Mouse (Mus musculus) c-Kit-positive CD71-positive TER-119-positive erythroid progenitor cells, embryonic 14.5 days (primary cell): ENCODE measurements around the gene Zfp472.

ENCODE experiments used
- DNase-seq: peaks from one replicate; pipeline ENCODE4 v3.0.0-alpha.2; 2013; ENCODE audit warnings: low spot score

The Zfp472 gene

DNA sequence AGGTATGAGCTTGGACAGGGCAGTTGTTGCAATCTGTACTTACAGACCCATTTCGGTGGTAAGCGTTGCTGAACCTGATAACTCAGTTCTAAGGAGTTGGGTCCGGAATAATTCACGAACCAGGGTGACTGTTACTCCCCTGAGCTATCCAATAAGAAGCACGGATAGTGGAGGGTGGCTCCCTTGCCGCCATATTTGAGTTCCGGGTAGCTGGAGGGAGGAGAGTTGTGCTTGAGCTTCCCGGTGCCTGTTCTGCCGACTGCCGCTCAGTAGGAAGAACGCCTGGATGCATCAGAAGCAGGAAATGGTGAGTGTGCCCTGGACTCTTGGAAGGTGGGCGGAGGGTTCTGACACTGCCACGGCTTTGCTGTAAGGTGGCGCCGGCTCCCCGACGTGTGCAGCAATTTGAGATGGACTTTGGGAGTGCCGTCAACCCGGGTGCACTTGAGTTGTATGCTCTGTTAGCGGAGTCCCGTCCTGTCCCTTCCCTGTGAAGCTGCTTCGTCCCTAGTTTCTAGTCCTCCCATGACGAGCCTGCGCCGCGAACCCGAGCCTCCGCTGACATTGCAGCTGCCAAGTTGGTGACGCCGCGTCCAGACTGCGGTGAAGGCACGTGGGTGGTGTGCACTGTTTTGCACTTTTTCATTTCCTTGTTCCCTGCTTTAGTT, at the start of gene Zfp472:
Gene Zfp472, plus strand, starts transcription at position 192 of the 668 bp plus-strand sequence.
- peak; percentile 94 for DNase-seq

- no peak for DNase-seq
Observed at GRCm38 (mm10) chr17:32916075-32916474, 49.5 kb upstream of the Zfp472 start.

DNA sequence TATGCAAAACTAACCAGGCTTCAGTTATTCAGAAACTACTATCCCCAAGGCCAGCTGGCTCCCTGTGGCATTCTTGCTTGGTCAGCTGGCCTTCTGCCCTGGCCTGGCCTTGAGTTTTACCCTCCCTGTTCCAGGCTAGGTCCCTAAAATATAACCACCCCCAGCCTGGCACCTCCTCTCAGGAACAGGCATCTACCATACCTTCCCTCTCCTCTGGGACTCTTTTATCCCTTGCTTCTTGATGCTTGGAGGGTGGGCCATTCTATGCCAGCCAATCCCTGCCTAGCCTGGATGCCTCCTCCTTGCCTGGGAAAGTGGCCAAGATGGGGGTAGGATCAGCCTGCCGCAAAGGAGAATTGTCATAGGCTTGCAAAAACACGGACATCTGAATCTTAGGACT, 48.5 kb upstream of the Zfp472 start, which contains the start of gene Cyp4f14:
Gene Cyp4f14, minus strand, starts transcription at position 212 of the 400 bp plus-strand sequence.
- DNase-seq = no peak

DNA sequence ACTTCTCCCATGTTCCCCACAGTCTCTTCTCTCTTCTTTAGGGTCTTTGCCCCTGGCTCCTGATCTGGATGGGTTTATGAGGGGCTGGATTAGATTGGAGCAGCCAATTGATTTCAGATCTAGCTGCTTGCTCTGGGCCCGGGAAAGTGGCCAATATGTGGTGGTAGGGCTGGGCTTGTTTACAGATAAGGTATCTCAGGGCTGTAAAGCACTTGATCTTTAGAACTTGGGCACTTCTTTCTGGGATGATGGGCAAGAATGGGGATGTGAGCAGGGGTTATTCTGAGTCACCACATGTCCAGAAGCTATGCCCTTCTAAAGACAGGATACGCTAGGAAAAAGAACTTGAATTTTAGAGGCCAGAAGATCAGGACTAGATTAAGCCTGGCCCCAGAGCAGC, 46.5 kb upstream of the Zfp472 start:
- DNase-seq = no peak

- no peak for DNase-seq
Observed at GRCm38 (mm10) chr17:32923681-32924080, 41.9 kb upstream of the Zfp472 start.

DNA sequence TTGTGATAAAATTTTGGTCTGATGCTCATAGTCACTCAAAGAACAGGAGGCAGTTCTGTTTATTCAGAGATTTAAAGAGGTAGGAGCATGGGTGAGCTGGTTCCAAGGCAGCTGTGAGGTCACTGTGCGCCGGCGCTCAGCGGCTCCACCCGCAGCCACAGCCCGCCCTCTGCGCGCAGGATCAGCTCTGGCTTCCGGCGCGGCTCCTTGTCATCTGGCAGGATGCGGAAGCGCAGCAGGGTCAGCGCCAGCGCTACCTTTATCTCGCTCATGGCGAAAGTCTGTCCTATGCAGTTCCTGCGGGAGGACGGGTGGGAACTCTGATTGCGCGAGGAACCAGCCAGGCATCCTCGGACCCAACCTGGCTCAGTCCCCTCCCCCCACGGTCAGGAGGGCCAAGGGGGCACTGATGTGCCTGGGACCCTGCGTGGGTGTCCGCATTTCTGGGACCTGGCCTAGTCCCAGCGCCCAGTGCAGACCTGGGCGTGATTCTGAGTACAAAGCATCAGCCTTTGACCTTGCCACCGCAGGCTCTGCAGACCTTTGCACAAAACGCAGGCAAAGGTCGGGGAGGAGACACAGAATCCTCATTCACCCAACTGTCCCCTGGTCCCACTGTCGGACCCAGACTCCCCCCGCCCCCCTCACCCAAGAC, 40.8 kb upstream of the Zfp472 start:
- peak; percentile 21 for DNase-seq

GRCm38 (mm10) chr17:32927803-32928202, 37.8 kb upstream of the Zfp472 start:
- no peak for DNase-seq

- no peak for DNase-seq
Observed at GRCm38 (mm10) chr17:32939831-32940230, 25.8 kb upstream of the Zfp472 start.

GRCm38 (mm10) chr17:32943661-32944060, 22.0 kb upstream of the Zfp472 start:
- no peak for DNase-seq

DNA sequence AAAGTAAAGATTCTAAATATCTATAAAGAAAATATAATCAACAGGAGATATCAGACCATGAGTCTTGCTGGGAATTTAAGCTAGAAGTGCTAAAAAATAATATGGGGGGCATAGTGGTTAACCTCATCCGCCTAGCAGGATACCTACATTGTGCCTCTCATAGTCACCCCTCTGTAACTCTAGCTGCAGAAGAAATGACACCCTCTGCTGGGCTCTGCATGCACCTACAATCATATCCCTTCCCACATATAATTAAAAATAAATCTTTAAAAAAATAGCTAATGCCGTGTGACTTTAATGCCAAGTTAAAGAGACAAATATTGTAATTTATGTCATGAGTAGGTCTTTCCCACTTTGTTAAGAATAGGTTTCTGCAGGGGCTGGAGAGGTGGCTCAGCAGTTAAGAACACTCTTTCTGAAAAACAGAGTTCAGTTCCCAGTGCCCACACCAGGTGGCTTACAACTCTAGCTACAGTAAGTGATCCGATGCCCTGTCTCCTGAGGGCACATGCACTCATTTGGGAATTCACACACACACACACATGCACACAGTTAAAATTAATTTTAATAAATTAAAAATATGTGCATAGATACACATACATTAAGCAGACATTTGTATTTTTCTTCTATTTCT, 21.1 kb upstream of the Zfp472 start:
- DNase-seq = no peak

DNA sequence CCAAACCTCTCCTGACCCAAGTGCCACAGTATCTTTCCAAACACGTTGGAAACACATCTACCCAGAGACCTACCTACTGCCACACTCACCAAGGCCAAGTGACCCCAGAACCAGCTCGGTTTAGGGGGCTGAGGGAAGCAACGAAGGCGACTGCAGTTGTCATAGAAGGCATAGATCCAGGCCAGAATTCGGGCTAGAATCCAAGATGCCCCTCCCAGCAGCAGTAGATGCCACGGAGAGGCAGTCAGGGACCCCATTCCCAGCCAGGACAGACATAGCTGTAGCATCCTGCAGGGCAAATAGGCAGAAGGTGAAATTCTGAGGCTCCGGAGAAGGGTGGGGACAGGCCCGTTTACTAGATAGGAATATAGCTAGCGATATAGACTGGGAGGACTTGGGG, 18.9 kb upstream of the Zfp472 start:
- no peak for DNase-seq

DNA sequence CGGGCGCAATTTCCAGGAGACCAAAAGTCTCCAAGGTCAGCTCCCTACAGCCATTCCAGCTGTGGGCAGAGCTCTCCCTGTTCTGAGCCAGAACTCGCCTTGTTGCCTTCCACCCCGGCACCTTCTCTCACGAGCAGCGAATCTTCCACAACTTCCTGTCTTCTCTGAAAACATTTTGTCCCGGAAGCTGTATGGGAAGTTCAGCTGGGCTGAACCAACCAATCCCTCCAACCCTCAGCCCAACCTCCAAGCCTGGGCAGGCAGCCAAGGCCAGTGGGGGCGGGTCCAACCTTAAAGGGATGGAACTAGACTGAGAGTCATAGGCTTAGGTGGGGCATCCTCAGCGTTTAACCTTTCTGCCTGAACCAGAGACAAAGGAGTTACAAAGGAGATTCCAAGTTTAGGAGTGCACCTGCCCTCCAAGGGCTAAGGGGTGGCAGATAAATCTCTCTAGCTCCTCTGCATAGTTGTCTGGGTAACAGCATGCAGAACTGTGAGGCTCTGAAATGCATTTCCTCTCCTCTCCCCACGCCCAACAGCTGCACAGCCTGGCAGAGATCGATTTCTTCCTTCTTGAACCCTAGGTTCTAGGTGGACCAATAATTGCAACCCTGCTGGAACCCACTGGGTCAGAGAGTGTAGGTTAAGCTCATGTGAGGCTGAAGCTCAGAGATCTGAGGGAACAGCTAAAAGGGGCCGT, 18.2 kb upstream of the Zfp472 start, which contains the start of gene Cyp4f13:
Gene Cyp4f13, minus strand, starts transcription at position 188 of the 700 bp plus-strand sequence.
- peak; percentile 57 for DNase-seq

DNA sequence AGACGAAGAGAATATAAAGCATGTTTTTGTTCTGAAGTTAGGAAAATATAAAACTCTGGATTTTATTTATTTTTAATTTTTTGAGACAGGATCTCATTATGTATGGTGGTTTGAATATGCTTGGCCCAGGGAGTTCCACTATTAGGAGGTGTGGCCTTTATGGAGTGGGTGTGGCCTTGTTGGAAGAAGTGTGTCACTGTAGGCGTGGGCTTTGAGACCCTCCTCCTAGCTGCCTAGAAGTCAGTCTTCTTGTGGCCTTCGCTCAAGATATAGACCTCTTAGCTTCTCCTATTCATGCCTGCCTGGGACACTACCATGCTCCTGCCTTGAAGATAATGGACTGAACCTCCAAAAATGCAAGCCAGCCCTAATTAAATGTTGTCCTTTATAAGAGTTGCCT, 15.5 kb upstream of the Zfp472 start:
- no peak for DNase-seq

DNA sequence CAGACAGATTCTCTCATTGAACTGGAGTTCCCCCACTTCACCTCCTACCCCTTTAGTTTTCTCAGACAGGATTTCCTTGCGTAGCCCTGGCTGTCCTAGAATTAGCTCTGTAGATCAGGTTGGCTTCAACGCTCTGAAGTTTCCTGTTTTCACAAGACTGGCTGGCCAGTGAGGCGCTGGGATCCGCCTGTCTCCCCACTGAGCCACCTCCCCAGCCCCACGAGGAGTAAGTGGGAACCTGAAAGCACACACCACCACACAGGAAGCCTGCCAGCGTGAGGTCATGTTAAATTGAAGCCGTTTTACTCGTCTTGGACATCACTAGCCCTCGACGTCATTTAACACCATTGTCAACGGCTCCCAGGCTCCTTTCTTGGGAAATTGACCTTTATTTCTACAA, 14.6 kb upstream of the Zfp472 start:
- no peak for DNase-seq

GRCm38 (mm10) chr17:32951441-32951840, 14.2 kb upstream of the Zfp472 start:
- DNase-seq = peak; percentile 45

DNA sequence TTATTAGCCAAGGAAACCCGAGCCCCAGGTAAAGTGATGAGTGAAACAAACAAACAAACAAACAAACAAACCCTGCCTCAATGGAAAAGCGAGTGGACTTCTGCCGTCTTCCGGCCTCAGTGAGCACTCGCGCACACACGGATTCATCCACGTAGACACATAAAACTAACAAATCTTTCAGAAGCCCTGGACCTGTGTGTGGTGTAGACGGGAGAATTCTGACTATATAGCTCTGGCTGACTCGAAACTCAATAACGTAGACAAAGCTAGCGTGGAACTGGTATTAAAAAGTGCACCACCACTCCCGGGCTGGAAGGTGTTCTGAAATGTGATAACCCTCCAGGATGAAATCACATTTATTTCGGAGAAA, 376 bp upstream of the Zfp472 start:
- no peak for DNase-seq

DNA sequence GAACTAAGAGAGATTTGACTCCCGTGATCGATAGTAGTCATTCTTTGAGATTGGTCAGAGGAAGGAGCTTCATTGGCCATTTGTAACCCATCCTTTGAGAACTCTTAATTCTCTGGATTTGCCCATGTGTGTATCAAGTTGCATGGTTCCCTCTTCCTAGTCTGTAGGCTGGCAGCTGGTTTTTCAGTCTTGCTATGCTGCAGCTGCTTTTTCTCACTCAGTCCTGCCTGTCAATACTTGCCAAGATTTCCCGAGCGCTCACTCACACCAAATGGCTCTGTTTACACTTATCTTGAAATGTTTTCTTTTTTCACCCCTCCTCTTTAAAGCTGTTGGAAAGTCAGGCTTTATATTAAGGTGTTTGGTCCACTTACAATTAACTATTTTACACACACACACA, 15.7 kb downstream of the Zfp472 start:
- no peak for DNase-seq

GRCm38 (mm10) chr17:32986301-32986700, 20.7 kb downstream of the Zfp472 start:
- no peak for DNase-seq

DNA sequence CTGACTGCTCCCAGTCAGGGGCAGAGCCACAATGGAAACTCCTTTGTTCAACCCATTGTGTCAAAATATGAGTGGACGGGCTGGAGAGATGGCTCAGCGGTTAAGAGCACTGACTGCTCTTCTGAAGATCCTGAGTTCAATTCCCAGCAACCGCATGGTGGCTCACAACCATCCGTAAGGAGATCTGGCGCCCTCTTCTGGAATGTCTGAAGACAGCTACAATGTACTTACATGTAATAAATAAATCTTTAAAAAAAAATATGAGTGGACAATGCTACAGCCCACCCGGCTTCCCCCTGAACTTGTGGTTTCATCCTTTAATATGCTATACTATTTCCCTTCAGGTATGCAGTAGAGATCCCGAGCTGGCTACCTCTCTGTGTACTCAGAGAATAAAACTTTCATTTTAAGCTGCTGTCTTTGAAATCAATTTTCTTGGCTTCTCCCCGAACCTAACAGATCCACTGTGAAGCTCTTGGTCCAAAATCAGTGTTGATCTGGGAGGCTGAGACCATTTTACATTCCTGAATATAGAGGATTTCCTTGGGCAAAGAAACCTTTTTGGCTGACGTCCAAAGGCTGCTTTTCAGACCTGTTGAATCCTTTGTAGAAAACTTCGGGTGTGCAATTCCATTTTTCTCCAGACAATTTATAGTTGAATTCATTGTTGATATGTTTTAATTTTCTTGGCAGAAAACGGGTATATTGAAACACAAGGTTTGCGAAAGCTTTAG, 26.5 kb downstream of the Zfp472 start:
- DNase-seq = no peak

DNA sequence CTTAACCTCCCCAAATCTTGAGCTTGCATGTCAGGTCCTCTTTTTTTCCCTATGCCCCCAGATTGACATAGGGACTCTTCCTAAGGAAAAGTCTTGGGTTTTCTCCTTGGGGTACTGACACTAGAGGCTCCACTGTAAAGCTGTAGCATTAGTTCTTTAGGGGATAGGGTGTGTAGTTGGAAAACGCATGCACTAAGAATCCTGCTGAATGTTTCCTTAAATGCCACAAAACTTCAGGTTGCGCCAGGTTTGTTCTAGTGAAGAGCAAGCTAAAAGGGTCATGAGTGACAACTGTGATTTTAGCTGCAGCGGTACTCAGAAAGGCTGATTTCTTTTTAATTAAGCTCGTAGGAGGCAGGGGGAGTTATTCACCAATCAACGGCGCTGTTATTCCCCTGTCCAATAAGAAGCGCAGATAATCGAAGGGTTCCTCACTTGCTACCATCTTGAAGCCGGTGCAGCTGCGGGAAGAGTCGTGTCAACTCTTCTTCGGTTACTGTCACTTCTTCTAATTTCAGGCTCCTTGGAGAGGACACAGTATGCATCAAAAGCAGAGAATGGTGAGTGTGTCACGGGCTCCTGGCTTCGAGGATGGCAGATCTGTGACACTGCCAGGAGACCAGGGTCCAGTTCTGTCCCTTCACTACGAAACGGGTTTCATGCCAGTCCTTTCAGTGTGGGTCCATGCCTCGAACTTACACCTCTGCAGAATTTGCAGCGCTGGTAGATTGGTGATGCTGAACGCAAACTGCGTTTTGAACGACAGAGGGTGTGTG, 27.3 kb downstream of the Zfp472 start, which contains the start of gene Zfp952:
Gene Zfp952, plus strand, starts transcription at position 431 of the 776 bp plus-strand sequence.
- DNase-seq = peak; percentile 89

- no peak for DNase-seq
Observed at GRCm38 (mm10) chr17:32998492-32998891, 32.9 kb downstream of the Zfp472 start.
